Mouse (Mus musculus) limb, embryonic 12.5 days (tissue): ENCODE results near the gene Lce3c. TPM values are rescaled to one million over a fixed set of nuclear protein-coding genes. Genes with fewer than 3 reads are reported as not detected.

Source experiments
- ATAC-seq: fragments of 200-750 bp; cut with Nextera tagmentation; 2 replicates; pipeline ENCODE4 v1.8.0; 2017; ENCODE audit warnings: low read depth, moderate TSS enrichment; ENCODE audit not compliant: insufficient number of reproducible peaks, insufficient read depth, low FRiP score, low TSS enrichment
- H3K27ac ChIP-seq: fragments of 300-500 bp; sonication (generic); 2 replicates; pipeline ENCODE4 v1.5.1; 2016; ENCODE audit warnings: mild to moderate bottlenecking, moderate library complexity
- H3K27me3 ChIP-seq: fragments of 300-500 bp; sonication (generic); 2 replicates; pipeline ENCODE4 v1.6.1; 2016; ENCODE audit warnings: mild to moderate bottlenecking, moderate library complexity
- H3K36me3 ChIP-seq: fragments of 300-500 bp; sonication (generic); 2 replicates; pipeline ENCODE4 v1.6.1; 2016; ENCODE audit warnings: mild to moderate bottlenecking, moderate library complexity
- H3K4me1 ChIP-seq: fragments of 300-500 bp; sonication (generic); replicated peaks from 2 replicates; pipeline ENCODE4 v1.6.1; 2016
- H3K4me2 ChIP-seq: fragments of 300-500 bp; sonication (generic); 2 replicates; pipeline ENCODE4 v1.6.1; 2016; ENCODE audit warnings: mild to moderate bottlenecking, moderate library complexity
- H3K4me3 ChIP-seq: fragments of 300-500 bp; sonication (generic); replicated peaks from 2 replicates; pipeline ENCODE4 v1.5.1; 2016; ENCODE audit warnings: mild to moderate bottlenecking
- H3K9ac ChIP-seq: fragments of 300-500 bp; sonication (generic); replicated peaks from 2 replicates; pipeline ENCODE4 v1.6.1; 2016; ENCODE audit warnings: mild to moderate bottlenecking, moderate library complexity
- H3K9me3 ChIP-seq: fragments of 300-500 bp; sonication (generic); 2 replicates; pipeline ENCODE4 v1.6.1; 2016; ENCODE audit warnings: mild to moderate bottlenecking, moderate library complexity
- WGBS: fragments of 180-500 bp; shearing (Covaris S2); methylation state at CpG from one replicate; pipeline ENCODE4 v1.1.7; 2016; 5-methylcytosine and 5-hydroxymethylcytosine counted together
- polyA plus RNA-seq: library from polyadenylated mRNA; unstranded; fragments of >200 nt; fragmentation: Nextera tagmentation; extraction: Ambion mirVana; gene quantifications from 2 replicates; pipeline ENCODE4 v1.2.1, GENCODE M21; 2016

Lce3c gene
- polyA plus RNA-seq, result not detected in 2 replicates

DNA sequence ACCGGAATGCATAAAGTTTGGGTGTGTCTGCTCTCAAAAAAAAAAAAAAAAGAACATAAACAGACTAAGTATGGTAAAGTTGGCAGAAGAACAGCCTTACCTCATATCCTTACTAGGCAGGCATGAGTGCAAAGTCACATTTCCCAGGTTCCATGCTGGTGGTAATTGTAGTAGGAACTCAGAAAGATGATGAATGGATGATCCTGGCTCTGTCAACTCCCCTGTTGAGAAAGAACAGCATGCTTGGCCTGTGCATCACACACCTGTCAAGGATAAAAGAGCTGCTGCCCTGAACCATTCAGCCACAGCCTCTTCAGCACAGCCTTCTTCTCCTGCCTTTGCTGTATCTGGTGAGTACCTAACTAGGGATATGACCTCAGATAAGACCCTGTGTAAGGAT lies at the start of gene Lce3c:
Gene Lce3c (plus strand): TSS at position 301 of the 400 bp plus-strand sequence.
- Histone ChIP-seq H3K27ac (no peak within 1 kb of the TSS), H3K4me1 (no peaks in the 10 kb centered on the region), H3K9me3 (no peaks in the 10 kb centered on the region), H3K9ac (no peak within 1 kb of the TSS), H3K27me3 (no peaks in the 10 kb centered on the region), H3K36me3 (no peaks in the 10 kb centered on the region), H3K4me3 (no peak within 1 kb of the TSS), H3K4me2 (no peak within 1 kb of the TSS)
- WGBS, result 84% methylated on average over 1 of the region's 1 CpGs
- ATAC-seq, result no peak

- Histone ChIP-seq H3K4me1 (no peaks in the 10 kb centered on the region), H3K27ac (no peak overlapping the region), H3K27me3 (no peaks in the 10 kb centered on the region), H3K4me3 (no peak overlapping the region), H3K9ac (no peak overlapping the region), H3K36me3 (no peaks in the 10 kb centered on the region), H3K4me2 (no peak overlapping the region), H3K9me3 (no peaks in the 10 kb centered on the region)
- ATAC-seq, result no peak
- WGBS, result 76% methylated on average over 1 of the region's 1 CpGs
Measured at GRCm38 (mm10) chr3:92894489-92894888, 49.8 kb upstream of the Lce3c start.

- H3K4me3 ChIP-seq, result no peak overlapping the region
- H3K36me3 ChIP-seq, result no peaks in the 10 kb centered on the region
- H3K4me2 ChIP-seq, result no peak overlapping the region
- H3K27me3 ChIP-seq, result no peaks in the 10 kb centered on the region
- ATAC-seq, result no peak
- H3K9me3 ChIP-seq, result no peaks in the 10 kb centered on the region
- no peaks in the 10 kb centered on the region for H3K4me1 ChIP-seq
- H3K27ac ChIP-seq, result no peak overlapping the region
- no peak overlapping the region for H3K9ac ChIP-seq
- 24% methylated on average over 3 of the region's 3 CpGs for WGBS
Measured at GRCm38 (mm10) chr3:92902992-92903391, 41.3 kb upstream of the Lce3c start.

DNA sequence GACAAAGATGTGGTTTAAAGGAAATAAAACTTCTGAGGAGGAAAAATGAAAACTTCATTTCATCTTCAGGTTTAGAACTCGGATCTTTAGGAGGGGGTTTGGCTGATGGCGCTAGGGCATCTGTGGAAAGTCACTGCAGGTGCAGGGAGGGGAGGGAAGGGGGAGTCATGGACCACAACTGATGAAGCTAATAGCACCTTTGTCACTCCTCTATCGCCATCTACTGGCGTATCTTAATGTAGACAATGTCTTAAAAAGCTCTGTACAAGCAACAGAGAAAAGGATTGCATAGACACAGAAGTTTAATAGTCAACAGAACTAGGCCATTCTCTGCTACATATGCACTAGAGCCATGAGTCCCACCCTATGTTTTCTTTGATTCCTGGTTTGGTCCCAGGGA lies 40.6 kb upstream of the Lce3c start:
- ATAC-seq, result no peak
- Histone ChIP-seq H3K4me3 (no peak overlapping the region), H3K9ac (no peak overlapping the region), H3K4me2 (no peak overlapping the region), H3K9me3 (no peaks in the 10 kb centered on the region), H3K27me3 (no peaks in the 10 kb centered on the region), H3K27ac (no peak overlapping the region), H3K36me3 (no peaks in the 10 kb centered on the region), H3K4me1 (no peaks in the 10 kb centered on the region)
- WGBS, result 26% methylated on average over 4 of the region's 4 CpGs

DNA sequence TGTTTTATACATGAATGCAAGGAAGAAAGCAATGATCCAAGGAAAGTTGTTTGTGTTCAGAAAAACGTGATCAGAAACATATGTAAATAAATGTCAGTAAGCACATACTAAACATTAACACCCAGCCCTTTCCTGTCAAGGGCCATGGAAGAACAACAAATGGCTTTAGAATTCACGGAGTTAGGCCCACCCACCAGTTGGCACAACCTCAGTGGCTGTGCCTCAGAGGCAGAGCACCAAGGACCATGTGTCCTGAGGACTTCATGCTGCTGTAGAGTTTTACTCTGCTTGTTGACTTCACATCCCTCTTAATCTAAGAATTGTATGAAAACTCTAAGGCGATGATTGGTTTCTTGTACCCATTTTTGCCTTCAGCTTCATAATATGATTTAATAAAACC lies 39.1 kb upstream of the Lce3c start:
- Histone ChIP-seq H3K4me3 (no peak overlapping the region), H3K36me3 (no peaks in the 10 kb centered on the region), H3K9me3 (no peaks in the 10 kb centered on the region), H3K27ac (no peak overlapping the region), H3K9ac (no peak overlapping the region), H3K27me3 (no peaks in the 10 kb centered on the region), H3K4me2 (no peak overlapping the region), H3K4me1 (no peaks in the 10 kb centered on the region)
- no peak for ATAC-seq
- WGBS, result 44% methylated on average over 3 of the region's 3 CpGs

GRCm38 (mm10) chr3:92907571-92907970 lies 36.7 kb upstream of the Lce3c start:
- H3K27me3 ChIP-seq, result no peaks in the 10 kb centered on the region
- no peak overlapping the region for H3K9ac ChIP-seq
- H3K36me3 ChIP-seq, result no peaks in the 10 kb centered on the region
- H3K9me3 ChIP-seq, result no peaks in the 10 kb centered on the region
- no peak overlapping the region for H3K4me3 ChIP-seq
- no peaks in the 10 kb centered on the region for H3K4me1 ChIP-seq
- H3K27ac ChIP-seq, result no peak overlapping the region
- no peak for ATAC-seq
- no peak overlapping the region for H3K4me2 ChIP-seq
- WGBS, result 22% methylated on average over 4 of the region's 4 CpGs

DNA sequence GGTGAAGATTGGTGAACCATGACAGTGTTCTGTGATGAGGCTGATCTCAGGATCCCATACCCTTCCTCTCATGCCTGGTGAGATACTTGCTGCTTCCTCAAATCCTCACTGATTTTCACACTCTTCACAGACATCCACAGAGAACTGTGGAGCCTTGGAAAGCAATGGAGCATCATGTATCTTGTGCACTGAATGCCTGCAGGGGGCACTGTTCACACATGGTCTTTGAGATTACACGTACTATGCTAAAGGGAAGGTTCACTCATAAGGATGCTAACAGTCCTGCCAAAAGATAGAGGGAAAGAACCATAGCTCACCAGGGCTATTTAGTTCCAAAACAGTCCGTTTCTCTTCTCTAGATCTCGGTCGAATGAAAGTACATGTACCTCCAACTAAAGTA lies 23.9 kb upstream of the Lce3c start:
- Histone ChIP-seq H3K27me3 (no peaks in the 10 kb centered on the region), H3K9me3 (no peaks in the 10 kb centered on the region), H3K36me3 (no peaks in the 10 kb centered on the region), H3K27ac (no peak overlapping the region), H3K4me2 (no peak overlapping the region), H3K9ac (no peak overlapping the region), H3K4me1 (no peaks in the 10 kb centered on the region), H3K4me3 (no peak overlapping the region)
- WGBS, result 55% methylated on average over 4 of the region's 4 CpGs
- ATAC-seq, result no peak

DNA sequence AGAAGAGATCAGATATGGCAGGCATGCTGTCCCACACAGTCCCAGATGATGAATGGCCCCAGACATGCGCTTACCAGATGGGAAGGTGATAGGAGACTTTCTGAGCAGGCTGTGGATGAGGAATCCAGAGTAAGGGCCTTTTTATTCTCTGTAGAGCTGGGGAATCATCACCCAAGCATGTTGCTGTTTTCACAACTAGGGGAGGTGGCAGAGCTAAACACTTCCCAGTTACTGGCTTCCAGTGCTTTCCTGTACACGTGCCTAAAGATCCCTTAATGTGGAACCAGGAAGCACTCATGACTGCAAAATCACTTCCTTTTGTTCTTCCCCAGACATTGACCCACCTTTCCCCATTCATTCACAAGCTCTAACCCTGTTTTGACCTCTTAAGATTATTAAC lies 18.2 kb upstream of the Lce3c start, which contains the start of gene Lce3a:
Gene Lce3a (minus strand): TSS at position 101 of the 400 bp plus-strand sequence.
- Histone ChIP-seq H3K27ac (no peak within 1 kb of the TSS), H3K4me1 (no peaks in the 10 kb centered on the region)
- 69% methylated on average over 2 of the region's 2 CpGs for whole genome bisulfite sequencing

GRCm38 (mm10) chr3:92932679-92933078 lies 11.6 kb upstream of the Lce3c start, which contains the start of gene Lce3b:
Gene Lce3b (plus strand): TSS chr3:92932979.
- WGBS, result 71% methylated on average over 2 of the region's 2 CpGs
- H3K27me3 ChIP-seq, result no peaks in the 10 kb centered on the region
- H3K9ac ChIP-seq, result no peak within 1 kb of the TSS
- H3K4me2 ChIP-seq, result no peak within 1 kb of the TSS
- no peak within 1 kb of the TSS for H3K27ac ChIP-seq
- no peak within 1 kb of the TSS for H3K4me3 ChIP-seq
- H3K4me1 ChIP-seq, result no peaks in the 10 kb centered on the region
- no peak for ATAC-seq
- H3K9me3 ChIP-seq, result no peaks in the 10 kb centered on the region
- no peaks in the 10 kb centered on the region for H3K36me3 ChIP-seq

More for the DNA sequence above, 18.2 kb upstream of the Lce3c start, which contains the start of gene Lce3a:
- Histone ChIP-seq H3K27me3 (no peaks in the 10 kb centered on the region), H3K9ac (no peak within 1 kb of the TSS), H3K9me3 (no peaks in the 10 kb centered on the region), H3K4me3 (no peak within 1 kb of the TSS), H3K4me2 (no peak within 1 kb of the TSS), H3K36me3 (no peaks in the 10 kb centered on the region)
- ATAC-seq, result no peak

DNA sequence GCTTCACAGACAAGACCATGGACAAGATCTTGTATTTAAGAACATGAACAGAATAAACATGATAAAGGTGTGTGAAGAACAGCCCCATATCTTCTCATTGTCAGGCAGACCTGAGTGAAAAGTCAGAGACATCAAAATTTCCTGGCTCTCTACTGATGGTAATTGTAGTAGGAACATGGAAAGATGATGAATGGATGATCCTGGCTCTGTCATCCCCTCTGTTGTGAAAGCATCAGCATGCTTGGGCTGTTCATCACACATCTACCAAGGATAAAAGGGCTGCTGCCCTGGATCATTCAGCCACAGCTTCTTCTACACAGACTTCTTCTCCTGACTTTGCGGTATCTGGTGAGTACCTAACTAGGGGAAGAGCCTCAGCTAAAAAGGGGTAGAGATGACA lies 12.8 kb downstream of the Lce3c start, which contains the start of gene Lce3d:
Gene Lce3d (plus strand): TSS at position 301 of the 400 bp plus-strand sequence.
- 94% methylated on average over 1 of the region's 1 CpGs for WGBS
- H3K27ac ChIP-seq, result no peak within 1 kb of the TSS
- no peaks in the 10 kb centered on the region for H3K36me3 ChIP-seq
- no peak within 1 kb of the TSS for H3K9ac ChIP-seq
- H3K4me3 ChIP-seq, result no peak within 1 kb of the TSS
- no peaks in the 10 kb centered on the region for H3K4me1 ChIP-seq
- ATAC-seq, result no peak
- H3K4me2 ChIP-seq, result no peak within 1 kb of the TSS
- H3K9me3 ChIP-seq, result no peaks in the 10 kb centered on the region
- H3K27me3 ChIP-seq, result no peaks in the 10 kb centered on the region

GRCm38 (mm10) chr3:92966761-92967160 lies 22.5 kb downstream of the Lce3c start, which contains the start of gene Lce3e:
Gene Lce3e (plus strand): TSS chr3:92967061.
- H3K9ac ChIP-seq, result no peak within 1 kb of the TSS
- no peaks in the 10 kb centered on the region for H3K27me3 ChIP-seq
- no peak within 1 kb of the TSS for H3K4me2 ChIP-seq
- no peak within 1 kb of the TSS for H3K4me3 ChIP-seq
- ATAC-seq, result no peak
- H3K9me3 ChIP-seq, result no peaks in the 10 kb centered on the region
- no peaks in the 10 kb centered on the region for H3K36me3 ChIP-seq
- whole genome bisulfite sequencing, result 89% methylated on average over 2 of the region's 2 CpGs
- H3K27ac ChIP-seq, result no peak within 1 kb of the TSS
- H3K4me1 ChIP-seq, result no peaks in the 10 kb centered on the region

DNA sequence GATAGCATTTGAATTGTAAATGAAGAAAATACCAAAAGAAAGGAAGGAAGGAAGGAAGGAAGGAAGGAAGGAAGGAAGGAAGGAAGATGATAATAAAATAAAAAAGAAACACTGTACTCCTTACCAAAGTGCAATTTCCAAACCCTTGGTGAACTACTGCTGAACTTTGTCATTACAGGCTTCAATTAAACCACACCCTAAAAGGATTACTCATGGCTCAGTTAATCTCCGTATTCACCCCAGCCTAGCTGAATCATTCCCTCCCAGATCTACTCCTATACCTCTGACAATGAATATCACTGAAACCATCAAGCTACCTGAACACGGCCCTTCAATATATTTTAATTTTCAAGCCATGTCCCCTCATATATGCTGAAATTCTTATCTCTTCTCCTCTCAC lies 34.2 kb downstream of the Lce3c start:
- Histone ChIP-seq H3K4me2 (no peak overlapping the region), H3K4me3 (no peak overlapping the region), H3K36me3 (no peaks in the 10 kb centered on the region), H3K4me1 (no peaks in the 10 kb centered on the region), H3K9ac (no peak overlapping the region), H3K27me3 (no peaks in the 10 kb centered on the region), H3K9me3 (no peaks in the 10 kb centered on the region), H3K27ac (no peak overlapping the region)
- ATAC-seq, result no peak
- 90% methylated on average over 2 of the region's 2 CpGs for WGBS
